Mouse (Mus musculus) liver, postnatal 0 days (tissue): ENCODE measurements around the gene Efna3. TPM values are rescaled to one million over a fixed set of nuclear protein-coding genes. Genes with fewer than 3 reads are reported as not detected.

Source experiments
- ATAC-seq: fragments of 200-750 bp; cut with Nextera tagmentation; 2 replicates; pipeline ENCODE4 v1.8.0; 2017; ENCODE audit warnings: mild to moderate bottlenecking, moderate library complexity
- DNase-seq: peaks from one replicate; pipeline ENCODE4 v3.0.0-alpha.2; 2016
- H3K27ac ChIP-seq: fragments of 300-500 bp; sonication (generic); 2 replicates; pipeline ENCODE4 v1.5.1; 2014; ENCODE audit warnings: antibody characterized with exemption, moderate library complexity, mild to moderate bottlenecking, low read depth
- H3K27me3 ChIP-seq: fragments of 300-500 bp; sonication (generic); 2 replicates; pipeline ENCODE4 v1.6.1; 2014; ENCODE audit warnings: low read length, control low read depth, mixed read lengths; ENCODE audit not compliant: insufficient read depth
- H3K36me3 ChIP-seq: fragments of 300-500 bp; sonication (generic); replicated peaks from 2 replicates; pipeline ENCODE4 v1.6.1; 2014; ENCODE audit warnings: mild to moderate bottlenecking, control low read depth, low read length, moderate library complexity, mixed read lengths; ENCODE audit not compliant: insufficient read depth
- H3K4me1 ChIP-seq: fragments of 300-500 bp; sonication (generic); 2 replicates; pipeline ENCODE4 v1.6.1; 2014; ENCODE audit warnings: antibody characterized with exemption, mild to moderate bottlenecking, control low read depth; ENCODE audit not compliant: insufficient read depth
- H3K4me2 ChIP-seq: fragments of 300-500 bp; sonication (generic); 2 replicates; pipeline ENCODE4 v1.6.1; 2014; ENCODE audit warnings: low read depth, mild to moderate bottlenecking, low read length, moderate library complexity, mixed read lengths
- H3K4me3 ChIP-seq: fragments of 300-500 bp; sonication (generic); 2 replicates; pipeline ENCODE4 v1.5.1; 2014; ENCODE audit warnings: low read depth, low read length
- H3K9ac ChIP-seq: fragments of 300-500 bp; sonication (generic); replicated peaks from 2 replicates; pipeline ENCODE4 v1.6.1; 2014; ENCODE audit warnings: mild to moderate bottlenecking, moderate library complexity
- H3K9me3 ChIP-seq: fragments of 300-500 bp; sonication (generic); 2 replicates; pipeline ENCODE4 v1.6.1; 2016; ENCODE audit warnings: mild to moderate bottlenecking, control low read depth, low read length, mixed read lengths
- CTCF ChIP-seq: sonication (generic); IDR thresholded peaks from 2 replicates; pipeline ENCODE4 v1.5.1; 2016; ENCODE audit warnings: antibody characterized with exemption, low read depth
- EP300 ChIP-seq: IDR thresholded peaks from 2 replicates; pipeline ENCODE4 v1.6.1; 2016; ENCODE audit warnings: antibody characterized with exemption, low read depth, mild to moderate bottlenecking
- WGBS: fragments of 180-500 bp; shearing (Covaris S2); extraction: QIAGEN DNeasy Blood & Tissue Kit; methylation state at CpG from one replicate; pipeline ENCODE4 v1.1.7; 2014; ENCODE audit not compliant: insufficient replicate concordance; 5-methylcytosine and 5-hydroxymethylcytosine counted together
- polyA plus RNA-seq: library from polyadenylated mRNA; unstranded; fragments of >200 nt; fragmentation: Nextera tagmentation; extraction: Ambion mirVana; gene quantifications from 2 replicates; pipeline ENCODE4 v1.2.1, GENCODE M21; 2015

Efna3 gene
- polyA plus RNA-seq, 1 experiment from 2014 or later = not detected

- H3K9me3 ChIP-seq = no peaks in the 10 kb centered on the region
- TF ChIP-seq CTCF (no peak), EP300 (no peak)
- peaks cover 5% of the 10 kb centered on the region for H3K4me1 ChIP-seq
- H3K4me2 ChIP-seq = no peak overlapping the region
- ATAC-seq (no peak), DNase-seq (no peak)
- H3K27ac ChIP-seq = no peak overlapping the region
- H3K36me3 ChIP-seq = no peaks in the 10 kb centered on the region
- 0 out of 2 replicates have a peak, but pooled peaks cover 3% of the 10 kb centered on the region for H3K27me3 ChIP-seq
- H3K4me3 ChIP-seq = no peak overlapping the region
- 72% methylated on average over 6 of the region's 6 CpGs for WGBS
- H3K9ac ChIP-seq = no peak overlapping the region
Observed at GRCm38 (mm10) chr3:89304440-89304839, 18.3 kb downstream of the Efna3 start.

GRCm38 (mm10) chr3:89300514-89300913 lies 22.3 kb downstream of the Efna3 start:
- H3K36me3 ChIP-seq = no peaks in the 10 kb centered on the region
- WGBS = 62% methylated on average over 2 of the region's 2 CpGs
- no peak overlapping the region for H3K9ac ChIP-seq
- DNase-seq = no peak
- peaks cover 5% of the 10 kb centered on the region for H3K4me1 ChIP-seq
- ATAC-seq = peak; percentile 35
- H3K9me3 ChIP-seq = no peaks in the 10 kb centered on the region
- no peak overlapping the region for H3K4me3 ChIP-seq
- no peak overlapping the region for H3K4me2 ChIP-seq
- H3K27ac ChIP-seq = peak overlapping the region; percentile 86
- H3K27me3 ChIP-seq = 0 out of 2 replicates have a peak, but pooled peaks cover 3% of the 10 kb centered on the region
- TF ChIP-seq CTCF (peak; percentile 43), EP300 (no peak)

DNA sequence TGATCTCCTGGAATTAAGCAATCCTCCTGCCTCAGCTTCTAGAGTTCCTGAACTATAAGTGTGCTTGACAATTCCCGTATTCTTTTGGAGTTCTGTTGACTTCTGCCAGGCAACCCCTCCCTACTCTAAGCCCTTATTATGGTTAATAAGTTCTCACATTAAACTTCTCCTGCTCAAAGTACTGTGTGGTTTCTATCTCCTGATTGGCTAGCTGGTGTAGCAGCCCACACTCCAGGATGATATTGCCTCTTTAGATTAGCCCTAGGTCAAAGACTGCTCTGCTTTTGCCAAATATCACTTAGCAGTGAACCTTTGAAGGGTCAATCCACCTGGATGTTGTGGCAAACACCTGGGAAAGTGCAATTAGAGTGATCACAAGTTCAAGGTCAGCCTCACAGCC lies 22.7 kb downstream of the Efna3 start:
- Histone ChIP-seq H3K4me3 (peak overlapping the region; percentile 24), H3K9ac (peak overlapping the region; percentile 51; the same call in 1 of the 2 replicates), H3K27ac (peak overlapping the region; percentile 86), H3K4me2 (peak overlapping the region; percentile 67), H3K9me3 (no peaks in the 10 kb centered on the region), H3K27me3 (0 out of 2 replicates have a peak, but pooled peaks cover 3% of the 10 kb centered on the region), H3K36me3 (no peaks in the 10 kb centered on the region), H3K4me1 (peaks cover 5% of the 10 kb centered on the region)
- DNase-seq (no peak), ATAC-seq (peak; percentile 87)
- TF ChIP-seq EP300 (peak; percentile 24; the same call in 1 of the 2 replicates), CTCF (no peak)
- WGBS = 44% methylated on average over 1 of the region's 1 CpGs

DNA sequence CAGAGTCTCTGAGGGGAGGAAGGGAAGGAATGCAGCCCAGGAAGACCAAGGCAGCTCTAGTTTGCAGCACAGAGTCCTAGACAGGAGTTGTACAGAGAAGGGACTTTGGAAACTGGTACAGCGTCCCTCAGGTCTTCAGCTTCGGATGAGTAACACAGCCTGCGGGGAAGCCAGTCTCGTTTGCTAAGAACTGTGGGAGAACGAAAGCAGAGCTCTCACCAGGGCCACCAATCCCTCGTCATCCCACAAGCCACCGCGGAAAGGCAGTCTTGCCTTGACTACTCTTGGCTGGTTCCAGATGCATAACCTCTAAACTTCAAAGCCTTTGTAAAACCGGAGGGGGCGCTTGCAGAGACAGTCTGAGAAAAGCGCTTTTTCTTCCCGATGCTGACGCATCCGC lies 23.3 kb downstream of the Efna3 start:
- TF ChIP-seq EP300 = no peak
- TF ChIP-seq CTCF = peak; percentile 23; the same call in 1 of the 2 replicates
- Histone ChIP-seq H3K36me3 (no peaks in the 10 kb centered on the region), H3K4me1 (peaks cover 5% of the 10 kb centered on the region), H3K9ac (peak overlapping the region; percentile 51; the same call in 1 of the 2 replicates), H3K4me2 (peak overlapping the region; percentile 67), H3K9me3 (no peaks in the 10 kb centered on the region), H3K27me3 (0 out of 2 replicates have a peak, but pooled peaks cover 3% of the 10 kb centered on the region), H3K4me3 (peak overlapping the region; percentile 24), H3K27ac (peak overlapping the region; percentile 86)
- 5% methylated on average over 14 of the region's 14 CpGs for WGBS
- no peak for DNase-seq
- peak; percentile 22 for ATAC-seq

DNA sequence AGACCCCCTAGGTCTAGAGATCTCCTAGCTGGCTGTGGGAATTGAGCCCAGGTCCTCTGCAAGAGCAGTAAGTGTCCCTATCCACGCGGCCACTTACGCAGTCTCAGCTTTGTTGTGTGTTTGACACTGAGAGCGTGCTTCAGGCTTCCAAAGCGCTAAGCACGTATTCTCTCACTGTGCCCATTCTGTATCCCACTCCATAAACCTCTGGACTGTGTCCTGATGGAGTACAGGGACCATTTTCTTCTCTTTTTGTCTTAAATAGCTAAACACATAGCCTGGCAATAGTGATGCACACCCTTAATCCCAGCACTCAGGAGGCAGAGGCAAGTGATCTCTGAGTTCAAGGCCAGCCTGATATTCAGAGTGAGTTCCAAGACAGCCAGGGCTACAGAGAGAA lies 23.9 kb downstream of the Efna3 start:
- WGBS = 84% methylated on average over 6 of the region's 6 CpGs
- H3K4me2 ChIP-seq = peak overlapping the region; percentile 67; the same call in 1 of the 2 replicates
- H3K27ac ChIP-seq = peak overlapping the region; percentile 86; the same call in 1 of the 2 replicates
- H3K36me3 ChIP-seq = no peaks in the 10 kb centered on the region
- ATAC-seq = no peak
- H3K27me3 ChIP-seq = 0 out of 2 replicates have a peak, but pooled peaks cover 3% of the 10 kb centered on the region
- peaks cover 9% of the 10 kb centered on the region; the same call in 1 of the 2 replicates for H3K4me1 ChIP-seq
- H3K9ac ChIP-seq = 0 out of 2 replicates have a peak overlapping the region, but pooled peaks have one; percentile 51
- no peaks in the 10 kb centered on the region for H3K9me3 ChIP-seq
- TF ChIP-seq CTCF (no peak), EP300 (no peak)
- H3K4me3 ChIP-seq = no peak overlapping the region
- no peak for DNase-seq

DNA sequence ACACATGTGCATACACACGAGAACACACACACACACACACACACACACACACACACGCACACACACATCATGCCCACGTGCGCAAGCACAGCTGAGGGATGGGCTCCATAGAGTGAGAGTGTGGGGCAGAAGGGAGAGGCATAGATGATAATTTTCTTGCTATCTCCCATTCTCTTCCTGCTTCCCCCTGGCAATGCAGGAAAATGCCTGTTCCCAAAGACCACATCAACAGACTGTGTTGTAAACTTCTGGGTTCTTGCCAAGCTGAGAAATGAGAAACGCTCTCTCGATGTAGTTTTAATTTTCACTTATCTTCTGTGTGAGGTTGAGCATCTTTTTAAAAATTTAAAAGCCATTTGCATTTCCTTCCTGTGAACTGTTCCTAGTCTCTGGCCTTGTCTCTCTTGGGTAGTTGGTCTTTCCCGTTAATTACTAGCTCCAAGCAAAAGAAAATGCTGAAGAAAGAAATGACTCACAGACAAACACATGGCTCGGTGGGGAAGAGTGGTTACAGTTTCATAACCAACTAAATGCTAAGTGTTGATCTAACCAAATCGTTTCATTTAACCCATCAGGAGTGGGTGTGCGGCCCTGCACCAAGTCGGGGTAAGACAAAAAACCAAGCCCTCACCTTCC lies 25.9 kb downstream of the Efna3 start:
- Histone ChIP-seq H3K36me3 (no peaks in the 10 kb centered on the region), H3K27me3 (0 out of 2 replicates have a peak, but pooled peaks cover 3% of the 10 kb centered on the region), H3K9ac (no peak overlapping the region), H3K9me3 (no peaks in the 10 kb centered on the region), H3K4me2 (no peak overlapping the region), H3K4me3 (no peak overlapping the region), H3K27ac (0 out of 2 replicates have a peak overlapping the region, but pooled peaks have one; percentile 22), H3K4me1 (peaks cover 13% of the 10 kb centered on the region; the same call in 1 of the 2 replicates)
- DNase-seq (no peak), ATAC-seq (no peak)
- WGBS = 75% methylated on average over 11 of the region's 11 CpGs
- TF ChIP-seq EP300 (no peak), CTCF (no peak)
